Mouse (Mus musculus) layer of hippocampus, postnatal 10 days (tissue): ENCODE data around the gene Galnt13. TPM values are rescaled to one million over a fixed set of nuclear protein-coding genes. Genes with fewer than 3 reads are reported as not detected.
"Not testable (repeated sequence)": the region's sequence is repeated elsewhere in the genome, so short reads cannot be mapped to it uniquely, and the experiment has no call there.

Experiments used
- DNase-seq, 2 experiments: peaks; one replicate each; pipeline ENCODE4 v3.0.0; 2021; ENCODE audit warnings: low spot score in 2 of 2
- total RNA-seq, 2 experiments: library from RNA; stranded (reverse); gene quantifications; 2 replicates each; pipeline ENCODE4 v1.2.3; 2021

Gene Galnt13
- total RNA-seq, 2 experiments from 2014 or later = 18.9 to 25.4 TPM

GRCm38 (mm10) chr2:54906282-54907060 is 470.4 kb downstream of the Galnt13 start:
- peak in 1 of 2 experiments; percentile 4 for DNase-seq

DNA sequence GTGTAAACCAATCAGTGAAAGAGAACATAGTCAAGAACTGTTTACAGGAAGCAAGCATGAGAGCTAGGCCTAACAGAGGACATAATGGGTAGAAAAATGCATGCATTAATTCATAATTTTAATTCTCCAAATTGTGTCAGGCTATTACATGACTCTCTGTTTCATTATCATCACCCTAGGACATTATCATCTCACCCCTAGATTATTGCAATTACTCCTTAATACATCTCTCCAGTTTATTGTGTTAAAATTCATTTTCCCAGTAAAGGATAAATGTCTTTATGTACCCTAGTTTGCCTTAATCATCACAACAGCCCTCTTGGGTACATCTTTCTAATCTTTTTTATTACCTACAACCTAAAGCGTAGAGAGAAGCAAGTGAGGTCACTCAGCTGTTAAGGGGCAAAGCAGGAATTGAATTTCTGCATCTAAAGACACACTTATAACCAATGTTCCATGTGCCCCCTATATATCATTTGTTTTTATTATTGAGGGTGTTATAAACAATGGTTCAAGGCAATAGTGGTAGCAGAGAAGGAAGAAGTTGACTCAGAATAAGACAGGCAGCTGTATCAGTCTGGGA is 479.1 kb downstream of the Galnt13 start:
- no peak for DNase-seq

DNA sequence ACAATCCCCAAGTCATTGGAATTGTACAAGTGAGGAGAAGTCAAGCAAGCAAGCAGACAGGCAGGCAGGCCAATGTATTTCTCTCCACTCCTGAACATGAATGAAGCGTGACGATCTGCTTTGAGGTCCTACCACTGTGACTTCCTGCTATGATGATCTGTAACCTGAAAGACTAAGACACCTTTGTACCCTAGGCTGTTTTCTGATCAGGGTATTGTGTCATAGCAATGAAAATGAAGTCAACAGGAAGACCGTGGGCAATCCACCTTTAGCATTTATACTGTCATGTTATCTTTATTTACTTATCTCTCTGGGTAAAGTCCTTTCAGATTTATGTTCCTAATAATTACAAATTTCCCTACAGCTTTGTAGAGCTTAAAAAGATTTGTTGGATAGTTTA is 500.3 kb downstream of the Galnt13 start:
- DNase-seq = no peak

DNA sequence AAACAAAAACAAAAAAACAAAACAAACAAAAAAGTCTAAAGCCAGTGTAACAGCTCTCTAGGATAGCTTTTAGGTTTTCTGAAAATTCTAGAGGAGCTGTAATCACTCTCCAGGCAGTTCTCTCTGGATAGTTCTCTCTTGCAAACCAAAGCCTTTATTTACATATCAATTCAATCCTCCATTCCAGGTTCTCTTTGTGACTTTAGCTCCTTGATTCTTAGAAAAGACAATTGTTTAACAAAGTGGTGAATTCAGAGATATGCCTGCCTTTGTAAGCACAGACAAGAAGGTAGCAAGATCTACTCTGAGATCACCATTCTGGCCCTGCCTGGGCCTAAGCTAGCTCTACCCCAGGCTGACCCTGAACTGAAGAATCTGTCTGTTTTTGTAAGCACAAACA is 501.2 kb downstream of the Galnt13 start:
- no peak for DNase-seq

DNA sequence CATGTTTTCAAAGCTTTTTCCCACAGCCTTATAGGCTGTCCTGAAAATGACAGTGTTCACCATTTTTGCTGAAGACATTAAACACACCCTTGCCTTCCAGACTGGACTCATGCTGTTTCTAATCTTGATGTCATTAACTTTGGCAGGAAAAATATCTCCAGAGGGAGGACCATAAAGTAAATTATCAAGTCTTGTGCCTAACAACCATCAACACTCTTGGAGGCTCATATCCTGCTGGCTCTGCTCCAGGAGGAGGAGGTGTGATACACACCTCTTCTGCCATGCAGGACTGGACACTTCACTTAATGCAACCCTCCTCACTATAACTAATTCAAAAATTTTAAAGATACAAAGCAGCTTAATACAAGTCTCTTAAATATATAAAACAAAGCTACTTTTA is 502.0 kb downstream of the Galnt13 start:
- no peak for DNase-seq

- DNase-seq = no peak
Measured at GRCm38 (mm10) chr2:54943386-54943785, 507.3 kb downstream of the Galnt13 start.

GRCm38 (mm10) chr2:54983839-54984238 is 547.7 kb downstream of the Galnt13 start:
- DNase-seq = no peak

DNA sequence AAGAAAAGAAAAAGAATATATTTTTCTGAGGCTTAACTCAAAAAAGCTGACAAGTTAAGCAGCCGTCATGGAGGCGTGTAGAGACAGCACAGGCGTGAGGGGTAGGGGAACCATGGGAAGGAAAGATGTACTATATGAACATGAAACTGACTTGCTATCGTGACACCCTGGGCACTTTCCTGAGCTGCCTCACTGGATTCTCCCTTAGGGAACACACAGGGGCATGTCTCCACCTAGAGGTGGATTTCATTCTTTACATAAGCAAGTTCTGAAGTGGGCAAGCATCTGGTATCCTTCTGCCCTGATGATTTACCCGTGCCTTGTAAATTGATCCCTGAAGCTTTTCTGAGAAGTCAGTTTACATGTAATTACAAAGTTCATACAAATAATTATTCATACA is 586.4 kb downstream of the Galnt13 start:
- not testable (repeated sequence) for DNase-seq

- DNase-seq = no peak
Measured at GRCm38 (mm10) chr2:55034610-55035009, 598.5 kb downstream of the Galnt13 start.

- no peak for DNase-seq
Measured at GRCm38 (mm10) chr2:55065469-55066315, 629.6 kb downstream of the Galnt13 start.

- no peak for DNase-seq
Measured at GRCm38 (mm10) chr2:55085580-55085979, 649.5 kb downstream of the Galnt13 start.

GRCm38 (mm10) chr2:55088034-55088433 is 651.9 kb downstream of the Galnt13 start:
- no peak for DNase-seq

- DNase-seq = peak; percentile 34 to 57
Measured at GRCm38 (mm10) chr2:55090332-55090731, 654.2 kb downstream of the Galnt13 start.

GRCm38 (mm10) chr2:55091495-55091894 is 655.4 kb downstream of the Galnt13 start:
- no peak for DNase-seq

DNA sequence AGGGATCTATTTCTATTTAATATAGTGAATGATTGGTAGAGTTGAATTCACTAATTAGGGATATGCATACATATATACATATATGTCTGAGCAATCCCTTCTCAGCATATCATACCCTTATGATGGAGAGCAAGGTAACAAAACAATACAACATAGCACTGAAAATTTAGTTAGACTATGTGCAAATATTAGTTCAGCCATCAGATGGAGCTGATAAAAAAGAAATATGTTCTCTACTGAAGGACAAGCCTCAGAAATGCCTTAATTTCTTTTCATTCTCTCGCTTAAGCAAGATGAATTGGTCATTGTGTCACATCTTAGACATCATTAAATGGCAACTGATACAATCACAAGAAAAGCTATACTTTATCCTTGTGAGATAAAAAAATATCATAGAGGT is 663.0 kb downstream of the Galnt13 start:
- no peak for DNase-seq

- peak; percentile 37 to 43 for DNase-seq
Measured at GRCm38 (mm10) chr2:55101279-55101678, 665.2 kb downstream of the Galnt13 start.

- DNase-seq = no peak
Measured at GRCm38 (mm10) chr2:55103521-55103920, 667.4 kb downstream of the Galnt13 start.

DNA sequence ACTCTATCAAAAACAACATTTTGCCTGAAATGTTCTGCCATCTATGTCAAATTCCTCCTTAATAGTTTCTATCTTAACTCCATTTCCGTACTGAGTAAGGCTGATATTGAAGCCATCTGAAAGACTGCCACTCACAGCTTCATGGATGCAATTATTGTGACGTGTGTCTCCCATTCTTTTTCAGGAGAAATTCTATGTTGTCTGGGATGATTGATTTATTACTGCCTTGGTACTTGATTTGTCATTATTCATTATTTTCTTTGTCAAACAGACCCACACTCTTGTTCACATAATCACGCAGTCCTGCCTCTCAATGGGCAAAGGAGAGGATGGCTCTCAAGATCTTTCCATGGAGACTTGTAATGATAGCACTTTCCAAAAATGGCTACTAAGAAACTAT is 671.7 kb downstream of the Galnt13 start:
- no peak for DNase-seq

DNA sequence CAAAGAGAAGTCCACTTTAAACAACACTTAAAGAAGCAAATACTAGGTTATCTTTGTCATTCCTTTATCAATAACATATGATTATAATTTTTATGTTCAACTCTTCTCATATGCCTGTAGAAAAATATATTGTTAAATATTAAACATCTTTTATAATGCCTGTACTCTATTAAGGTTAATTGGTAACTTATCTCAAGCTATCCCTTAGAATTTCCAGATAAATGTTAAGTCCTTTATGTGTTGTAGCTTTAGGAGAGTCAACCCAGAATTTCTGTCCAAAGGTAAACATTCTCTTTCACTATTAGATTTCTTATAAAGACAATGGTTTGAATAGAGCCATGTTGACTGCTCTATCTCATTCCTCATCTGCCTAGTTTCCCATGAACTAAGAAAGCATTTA is 717.0 kb downstream of the Galnt13 start:
- no peak for DNase-seq

- no peak for DNase-seq
Measured at GRCm38 (mm10) chr2:55164781-55165180, 728.7 kb downstream of the Galnt13 start.
